21 mouse cellular contexts compared by ENCODE assay signal in the genomic region with DNA sequence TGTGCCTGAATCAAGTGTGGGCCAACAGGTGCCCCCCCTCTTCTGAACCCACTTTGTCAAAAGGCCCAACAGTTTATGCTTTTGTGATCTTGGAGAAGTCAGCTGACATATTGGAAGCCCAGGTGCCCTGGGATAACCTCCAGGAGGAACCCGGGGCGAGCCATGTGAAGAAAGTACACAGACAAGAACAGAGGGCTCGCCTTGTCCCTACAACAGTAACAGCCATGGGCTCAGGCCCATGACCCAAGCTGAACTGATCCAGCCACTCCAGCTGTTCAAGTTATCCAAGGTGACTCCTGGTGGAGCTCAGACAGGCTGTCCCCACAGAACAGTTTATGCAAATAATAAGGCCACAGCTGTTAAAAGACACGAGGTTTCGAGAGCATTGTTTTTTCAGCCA.
A peak's percentile ranks its signal among the peaks of the same experiment; 100 is the strongest.
DNase-seq lines count a peak whose midpoint lies in the region; ATAC-seq and TF ChIP-seq lines count a peak whose summit lies in the region.
"Had no signal": no experiment of that assay in that cellular context is flagged by ENCODE, and none has a peak within 500 bp of the region (broad histone marks: within the 10 kb centered on the region; RNA-seq: fewer than 3 reads in every experiment).

No protein-coding gene starts in this region.

- whole genome bisulfite sequencing in lung, postnatal 0 days = 52% methylated on average over 5 of the region's 5 CpGs

- TF ChIP-seq CTCF in lung, postnatal 0 days (IDR thresholded peaks at IDR 0.05) = no peak

- DNase-seq in lung, postnatal 0 days (ENCODE audit: low spot score) = peak; percentile 46
- DNase-seq in lung, adult 18-20 months = no peak
- peak; percentile 42 for DNase-seq in gastrocnemius, adult 18-20 months (ENCODE audit: low spot score)
- DNase-seq in gastrocnemius, adult 8-10 months (ENCODE audit: low spot score in 2 of 2) = peak; percentile 40 to 49
- DNase-seq in heart, postnatal 14 days = peak; percentile 58
- no peak for DNase-seq in yolk sac, embryonic 10.5 days (ENCODE audit: low spot score)
- DNase-seq in thymus, postnatal 36 days = no peak
- DNase-seq: adrenal gland, adult 8-10 months; cerebellum, postnatal 10 days; kidney, adult 2 months; kidney, postnatal 4 days; lung, embryonic 14.5 days; thymus, postnatal 25 days had no signal

- no peak for TF ChIP-seq EP300 in lung, postnatal 0 days (IDR thresholded peaks at IDR 0.05)

- H3K27me3 ChIP-seq in lung, postnatal 0 days (replicated peaks; ENCODE audit: insufficient read depth, low read length) = no peaks in the 10 kb centered on the region
- H3K27me3 ChIP-seq: embryonic facial prominence, embryonic 13.5 days; megakaryocyte, embryonic 14.5 days; midbrain, embryonic 15.5 days; neural tube, embryonic 15.5 days had no signal

- no peaks in the 10 kb centered on the region for H3K4me1 ChIP-seq in lung, postnatal 0 days (ENCODE audit: insufficient read depth, low read depth, low read length)
- H3K4me1 ChIP-seq: megakaryocyte, embryonic 14.5 days; midbrain, embryonic 15.5 days; neural tube, embryonic 15.5 days had no signal

- H3K27ac ChIP-seq in lung, postnatal 0 days (ENCODE audit: low read length) = no peak overlapping the region
- H3K27ac ChIP-seq: embryonic facial prominence, embryonic 13.5 days; heart, embryonic 13.5 days; limb, embryonic 10.5 days; midbrain, embryonic 15.5 days; neural tube, embryonic 15.5 days had no signal

- no peak overlapping the region for H3K4me2 ChIP-seq in lung, postnatal 0 days (replicated peaks; ENCODE audit: low read depth, low read length)
- H3K4me2 ChIP-seq: embryonic facial prominence, embryonic 13.5 days; heart, embryonic 13.5 days; lung, embryonic 14.5 days; midbrain, embryonic 15.5 days; neural tube, embryonic 15.5 days had no signal

- no peaks in the 10 kb centered on the region for H3K36me3 ChIP-seq in lung, postnatal 0 days (ENCODE audit: insufficient read depth, low read length)
- H3K36me3 ChIP-seq: embryonic facial prominence, embryonic 13.5 days; heart, embryonic 13.5 days; limb, embryonic 10.5 days; midbrain, embryonic 15.5 days; neural tube, embryonic 15.5 days had no signal

- no peaks in the 10 kb centered on the region for H3K9me3 ChIP-seq in lung, postnatal 0 days (ENCODE audit: low read length)
- H3K9me3 ChIP-seq: embryonic facial prominence, embryonic 13.5 days; limb, embryonic 10.5 days; midbrain, embryonic 15.5 days; neural tube, embryonic 15.5 days had no signal

- ATAC-seq in lung, postnatal 0 days = peak; percentile 34; the same call in 1 of the 2 replicates
- ATAC-seq: forebrain, embryonic 14.5 days; midbrain, embryonic 15.5 days had no signal

- H3K4me3 ChIP-seq in lung, postnatal 0 days (ENCODE audit: low read depth, low read length) = no peak overlapping the region
- H3K4me3 ChIP-seq: embryonic facial prominence, embryonic 13.5 days; heart, embryonic 13.5 days; limb, embryonic 10.5 days; megakaryocyte, embryonic 14.5 days; midbrain, embryonic 15.5 days; myocyte; neural tube, embryonic 15.5 days had no signal

- intact Hi-C loops in heart, postnatal 14 days (cut with DNase I) = no loop called here

- H3K9ac ChIP-seq in lung, postnatal 0 days (replicated peaks; ENCODE audit: low read depth) = no peak overlapping the region
- H3K9ac ChIP-seq: embryonic facial prominence, embryonic 13.5 days; heart, embryonic 13.5 days; lung, embryonic 14.5 days; midbrain, embryonic 15.5 days; neural tube, embryonic 15.5 days had no signal

Comparison
In these comparisons a context has a peak if more than half of its experiments do, and no peak if none do; other contexts are left out.
1. DNase-seq: peak in lung, postnatal 0 days (single experiment), gastrocnemius, adult 18-20 months (single experiment), gastrocnemius, adult 8-10 months (2 of 2) and heart, postnatal 14 days (2 of 2); none in lung, adult 18-20 months (0 of 2), yolk sac, embryonic 10.5 days (single experiment) and thymus, postnatal 36 days (0 of 2).